Mouse (Mus musculus) intestine, embryonic 16.5 days (tissue): Measurements from ENCODE around the gene Ift122. TPM values are rescaled to one million over a fixed set of nuclear protein-coding genes. Genes with fewer than 3 reads are reported as not detected.

Experiments
- ATAC-seq: fragments of 200-750 bp; cut with Nextera tagmentation; 2 replicates; pipeline ENCODE4 v1.8.0; 2017; ENCODE audit warnings: moderate TSS enrichment, moderate library complexity
- H3K27ac ChIP-seq: fragments of 300-500 bp; sonication (generic); 2 replicates; pipeline ENCODE4 v1.5.1; 2014; ENCODE audit warnings: mild to moderate bottlenecking, low read length
- H3K27me3 ChIP-seq: fragments of 300-500 bp; sonication (generic); replicated peaks from 2 replicates; pipeline ENCODE4 v1.6.1; 2014; ENCODE audit warnings: low read length, control low read depth, mixed read lengths; ENCODE audit not compliant: control insufficient read depth, insufficient read depth
- H3K36me3 ChIP-seq: fragments of 300-500 bp; sonication (generic); 2 replicates; pipeline ENCODE4 v1.6.1; 2014; ENCODE audit warnings: low read length, control low read depth; ENCODE audit not compliant: control insufficient read depth, insufficient read depth
- H3K4me1 ChIP-seq: fragments of 300-500 bp; sonication (generic); 2 replicates; pipeline ENCODE4 v1.6.1; 2014; ENCODE audit warnings: low read length, control low read depth, mixed read lengths; ENCODE audit not compliant: control insufficient read depth, insufficient read depth
- H3K4me2 ChIP-seq: fragments of 300-500 bp; sonication (generic); 2 replicates; pipeline ENCODE4 v1.6.1; 2014; ENCODE audit warnings: low read depth, low read length, control low read depth
- H3K4me3 ChIP-seq: fragments of 300-500 bp; sonication (generic); 2 replicates; pipeline ENCODE4 v1.5.1; 2014; ENCODE audit warnings: mild to moderate bottlenecking, low read length
- H3K9ac ChIP-seq: fragments of 300-500 bp; sonication (generic); 2 replicates; pipeline ENCODE4 v1.6.1; 2014; ENCODE audit warnings: low read depth, low read length
- H3K9me3 ChIP-seq: fragments of 300-500 bp; sonication (generic); 2 replicates; pipeline ENCODE4 v1.6.1; 2016; ENCODE audit warnings: low read length, control low read depth; ENCODE audit not compliant: control insufficient read depth
- WGBS: fragments of 180-500 bp; shearing (Covaris S2); extraction: QIAGEN DNeasy Blood & Tissue Kit; methylation state at CpG from one replicate; pipeline ENCODE4 v1.1.7; 2014; 5-methylcytosine and 5-hydroxymethylcytosine counted together
- polyA plus RNA-seq: library from polyadenylated mRNA; unstranded; fragments of >200 nt; fragmentation: Nextera tagmentation; extraction: Ambion mirVana; gene quantifications from 2 replicates; pipeline ENCODE4 v1.2.1, GENCODE M21; 2015

Gene Ift122
- polyA plus RNA-seq, 1 experiment from 2014 or later, result 13.1 TPM

GRCm38 (mm10) chr6:115941128-115941527 is 87.9 kb downstream of the Ift122 start:
- peak; percentile 49 for ATAC-seq
- 9% methylated on average over 10 of the region's 12 CpGs for WGBS
- no peak overlapping the region for H3K4me2 ChIP-seq

GRCm38 (mm10) chr6:115943498-115944427 is 90.5 kb downstream of the Ift122 start:
- H3K4me3 ChIP-seq, result no peak overlapping the region
- peaks cover 12% of the 10 kb centered on the region; the same call in 1 of the 2 replicates for H3K4me1 ChIP-seq
- no peak overlapping the region for H3K4me2 ChIP-seq
- no peaks in the 10 kb centered on the region for H3K9me3 ChIP-seq
- H3K9ac ChIP-seq, result no peak overlapping the region
- 72% methylated on average over 9 of the region's 9 CpGs for WGBS
- H3K27me3 ChIP-seq, result no peaks in the 10 kb centered on the region
- H3K36me3 ChIP-seq, result no peaks in the 10 kb centered on the region
- no peak for ATAC-seq
- no peak overlapping the region for H3K27ac ChIP-seq

More at GRCm38 (mm10) chr6:115941128-115941527, 87.9 kb downstream of the Ift122 start:
- no peak overlapping the region for H3K27ac ChIP-seq
- H3K9me3 ChIP-seq, result no peaks in the 10 kb centered on the region
- no peak overlapping the region for H3K9ac ChIP-seq
- peaks cover 12% of the 10 kb centered on the region; the same call in 1 of the 2 replicates for H3K4me1 ChIP-seq
- no peaks in the 10 kb centered on the region for H3K27me3 ChIP-seq
- H3K36me3 ChIP-seq, result no peaks in the 10 kb centered on the region
- no peak overlapping the region for H3K4me3 ChIP-seq

GRCm38 (mm10) chr6:115944638-115945037 is 91.4 kb downstream of the Ift122 start, which contains the start of gene H1foo:
H1foo (plus strand) TSS chr6:115944938.
- no peak for ATAC-seq
- H3K27me3 ChIP-seq, result no peaks in the 10 kb centered on the region
- 81% methylated on average over 5 of the region's 5 CpGs for WGBS
- H3K4me1 ChIP-seq, result peaks cover 12% of the 10 kb centered on the region; the same call in 1 of the 2 replicates
- no peaks in the 10 kb centered on the region for H3K9me3 ChIP-seq
- no peak within 1 kb of the TSS for H3K4me2 ChIP-seq
- no peak within 1 kb of the TSS for H3K9ac ChIP-seq
- H3K27ac ChIP-seq, result no peak within 1 kb of the TSS
- no peak within 1 kb of the TSS for H3K4me3 ChIP-seq
- no peaks in the 10 kb centered on the region for H3K36me3 ChIP-seq

GRCm38 (mm10) chr6:115945633-115946032 is 92.4 kb downstream of the Ift122 start:
- 81% methylated on average over 8 of the region's 8 CpGs for WGBS
- peaks cover 12% of the 10 kb centered on the region; the same call in 1 of the 2 replicates for H3K4me1 ChIP-seq
- no peaks in the 10 kb centered on the region for H3K9me3 ChIP-seq
- H3K36me3 ChIP-seq, result no peaks in the 10 kb centered on the region
- no peak overlapping the region for H3K4me2 ChIP-seq
- no peak overlapping the region for H3K27ac ChIP-seq
- no peak for ATAC-seq
- no peaks in the 10 kb centered on the region for H3K27me3 ChIP-seq
- H3K4me3 ChIP-seq, result no peak overlapping the region
- no peak overlapping the region for H3K9ac ChIP-seq

- peaks cover 2% of the 10 kb centered on the region; the same call in 1 of the 2 replicates for H3K9me3 ChIP-seq
- H3K4me3 ChIP-seq, result no peak overlapping the region
- H3K27ac ChIP-seq, result 0 out of 2 replicates have a peak overlapping the region, but pooled peaks have one; percentile 8
- no peak for ATAC-seq
- no peak overlapping the region for H3K4me2 ChIP-seq
- H3K4me1 ChIP-seq, result peaks cover 6% of the 10 kb centered on the region; the same call in 1 of the 2 replicates
- no peaks in the 10 kb centered on the region for H3K27me3 ChIP-seq
- no peak overlapping the region for H3K9ac ChIP-seq
- WGBS, result 40% methylated on average over 6 of the region's 6 CpGs
- no peaks in the 10 kb centered on the region for H3K36me3 ChIP-seq
Observed at GRCm38 (mm10) chr6:115946389-115946788, 93.1 kb downstream of the Ift122 start.

GRCm38 (mm10) chr6:115954506-115955074 is 101.3 kb downstream of the Ift122 start:
- no peak overlapping the region for H3K4me2 ChIP-seq
- H3K4me3 ChIP-seq, result no peak overlapping the region
- no peak overlapping the region for H3K27ac ChIP-seq
- WGBS, result 76% methylated on average over 9 of the region's 9 CpGs
- H3K9me3 ChIP-seq, result peaks cover 6% of the 10 kb centered on the region; the same call in 1 of the 2 replicates
- peaks cover 31% of the 10 kb centered on the region for H3K4me1 ChIP-seq
- no peaks in the 10 kb centered on the region for H3K36me3 ChIP-seq
- no peak for ATAC-seq
- no peaks in the 10 kb centered on the region for H3K27me3 ChIP-seq
- no peak overlapping the region for H3K9ac ChIP-seq

GRCm38 (mm10) chr6:115955169-115955568 is 101.9 kb downstream of the Ift122 start:
- H3K27ac ChIP-seq, result peak overlapping the region; percentile 36; the same call in 1 of the 2 replicates
- peaks cover 6% of the 10 kb centered on the region; the same call in 1 of the 2 replicates for H3K9me3 ChIP-seq
- H3K27me3 ChIP-seq, result no peaks in the 10 kb centered on the region
- no peak overlapping the region for H3K9ac ChIP-seq
- H3K36me3 ChIP-seq, result no peaks in the 10 kb centered on the region
- H3K4me3 ChIP-seq, result no peak overlapping the region
- no peak for ATAC-seq
- H3K4me2 ChIP-seq, result no peak overlapping the region
- H3K4me1 ChIP-seq, result peaks cover 33% of the 10 kb centered on the region
- 90% methylated on average over 4 of the region's 4 CpGs for WGBS

GRCm38 (mm10) chr6:115955664-115956063 is 102.4 kb downstream of the Ift122 start:
- Histone ChIP-seq H3K36me3 (no peaks in the 10 kb centered on the region), H3K9me3 (peaks cover 6% of the 10 kb centered on the region; the same call in 1 of the 2 replicates), H3K4me1 (peaks cover 33% of the 10 kb centered on the region), H3K4me3 (no peak overlapping the region), H3K27me3 (no peaks in the 10 kb centered on the region), H3K27ac (0 out of 2 replicates have a peak overlapping the region, but pooled peaks have one; percentile 71), H3K9ac (no peak overlapping the region), H3K4me2 (no peak overlapping the region)
- no peak for ATAC-seq
- WGBS, result 89% methylated on average over 11 of the region's 11 CpGs

- H3K36me3 ChIP-seq, result no peaks in the 10 kb centered on the region
- WGBS, result 59% methylated on average over 13 of the region's 13 CpGs
- H3K27ac ChIP-seq, result peak overlapping the region; percentile 71
- no peak overlapping the region for H3K4me3 ChIP-seq
- no peak overlapping the region for H3K9ac ChIP-seq
- H3K27me3 ChIP-seq, result no peaks in the 10 kb centered on the region
- no peak overlapping the region for H3K4me2 ChIP-seq
- peaks cover 33% of the 10 kb centered on the region for H3K4me1 ChIP-seq
- no peak for ATAC-seq
- H3K9me3 ChIP-seq, result peaks cover 4% of the 10 kb centered on the region; the same call in 1 of the 2 replicates
Observed at GRCm38 (mm10) chr6:115956418-115956921, 103.2 kb downstream of the Ift122 start.
